Mouse (Mus musculus) urinary bladder, postnatal 36 days (tissue): ENCODE results near the gene 4930467E23Rik.
"Not testable (repeated sequence)": the region's sequence is repeated elsewhere in the genome, so short reads cannot be mapped to it uniquely, and the experiment has no call there.

Source experiments
- DNase-seq, 2 experiments: peaks; one replicate each; pipeline ENCODE4 v3.0.0; 2022; ENCODE audit warnings: low spot score in 2 of 2, mixed read lengths in 1 of 2

The 4930467E23Rik gene

DNA sequence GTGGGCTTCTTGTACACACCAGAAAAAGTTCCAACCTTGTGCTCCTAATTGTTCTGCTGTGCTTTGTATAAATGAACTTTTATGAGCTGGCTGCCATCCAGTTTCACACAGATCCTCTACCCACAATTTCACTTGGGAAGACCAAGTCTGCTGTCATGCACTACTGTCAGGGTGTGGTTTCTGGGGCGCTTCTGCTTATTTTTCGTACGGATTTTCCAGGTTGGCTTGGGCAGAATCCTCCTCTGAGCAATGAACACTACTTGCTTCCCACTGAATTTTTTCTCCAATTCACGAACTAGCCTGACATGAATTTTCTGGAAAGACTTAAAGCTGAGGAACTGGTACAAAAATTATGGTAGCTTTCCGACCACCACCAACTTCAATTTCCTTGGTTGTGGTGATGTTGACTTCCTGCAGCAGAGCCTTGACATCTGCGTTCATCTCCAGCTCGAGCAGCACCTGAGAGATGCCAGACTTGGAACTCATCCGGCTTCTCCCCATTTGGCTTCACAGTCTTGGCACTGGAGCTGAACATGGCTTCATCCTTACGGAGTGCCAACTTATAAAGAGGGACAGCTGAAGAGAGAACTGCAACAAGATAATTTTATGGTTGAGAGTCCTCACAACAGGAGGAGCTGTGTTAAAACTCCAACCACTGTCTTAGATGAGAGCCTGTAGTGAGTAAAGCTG lies 18.1 kb upstream of the 4930467E23Rik start:
- not testable (repeated sequence) for DNase-seq

DNA sequence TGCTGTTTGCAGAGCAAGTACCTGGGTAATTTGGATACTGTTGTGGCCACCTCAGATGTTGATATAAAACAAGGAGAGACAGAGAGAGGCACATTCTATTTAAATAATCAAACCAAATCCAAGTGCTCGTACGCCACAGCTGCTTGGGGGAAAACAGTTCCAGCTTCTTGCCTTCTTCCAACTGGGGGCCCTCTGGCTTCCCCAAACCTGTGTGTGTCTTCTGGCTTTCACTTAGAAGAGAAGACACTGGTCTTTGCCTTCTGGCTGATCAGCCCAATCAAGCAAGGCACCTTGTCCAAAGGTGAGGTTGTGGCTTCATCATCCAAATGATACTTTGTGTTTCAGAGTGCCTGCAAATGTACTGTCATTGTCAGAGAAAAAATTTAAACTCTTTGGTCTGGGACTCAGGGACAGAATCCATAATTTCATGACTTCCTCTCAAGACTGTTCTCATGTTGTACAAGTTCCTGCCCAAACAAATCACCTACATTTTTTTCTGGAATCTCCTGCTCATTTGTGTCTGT lies 17.1 kb upstream of the 4930467E23Rik start:
- DNase-seq = not testable (repeated sequence)

GRCm38 (mm10) chr8:19712816-19713215 lies 16.6 kb upstream of the 4930467E23Rik start:
- not testable (repeated sequence) for DNase-seq

DNA sequence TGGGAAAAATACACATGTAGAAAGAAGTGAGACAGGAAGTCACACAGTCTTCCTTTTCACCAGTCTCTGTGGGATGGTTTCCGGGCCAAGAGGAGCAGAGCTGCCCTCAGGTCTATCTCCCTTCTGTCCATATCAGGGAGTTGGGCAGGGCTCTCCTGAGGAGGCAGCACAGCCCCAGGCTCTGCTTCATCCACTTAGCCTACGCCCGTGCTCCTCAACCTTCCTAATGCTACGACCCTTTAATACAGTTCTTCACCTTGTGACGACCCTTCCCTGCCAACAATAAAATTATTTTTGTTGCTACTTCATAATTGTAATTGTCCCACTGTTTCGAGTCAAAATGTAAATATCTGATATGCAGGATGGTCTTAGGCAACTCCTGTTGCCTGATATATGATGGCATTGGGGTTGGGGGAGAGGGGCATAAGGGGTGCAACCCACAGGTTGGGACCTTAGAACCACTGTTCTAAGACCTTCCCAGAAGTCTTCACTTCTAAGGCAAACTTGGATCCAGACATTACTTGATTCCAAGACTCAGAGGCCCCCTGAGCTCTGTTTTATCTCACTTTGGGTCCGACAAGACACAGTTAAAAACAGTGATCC lies 16.0 kb upstream of the 4930467E23Rik start:
- not testable (repeated sequence) for DNase-seq

DNA sequence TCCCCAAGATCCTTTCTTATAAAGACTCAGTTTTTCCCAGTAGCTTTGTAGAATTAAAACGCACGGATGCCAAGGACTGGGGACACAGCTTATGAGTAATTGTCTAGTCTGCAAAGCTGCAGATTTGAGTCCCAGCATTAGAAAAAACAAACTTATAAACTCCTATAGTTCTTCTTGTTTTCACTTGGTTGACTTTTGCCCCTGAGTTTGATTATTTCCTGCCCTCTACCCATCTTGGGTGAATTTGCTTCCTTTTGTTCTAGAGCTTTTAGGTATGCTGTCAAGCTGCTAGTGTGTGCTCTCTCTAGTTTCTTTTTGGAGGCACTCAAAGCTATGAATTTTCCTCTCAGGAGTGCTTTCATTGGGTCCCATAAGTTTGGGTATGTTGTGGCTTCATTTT lies 14.9 kb upstream of the 4930467E23Rik start:
- not testable (repeated sequence) for DNase-seq

GRCm38 (mm10) chr8:19715266-19715665 lies 14.1 kb upstream of the 4930467E23Rik start:
- not testable (repeated sequence) for DNase-seq

- DNase-seq = peak in 1 of 2 experiments; percentile 28
Measured at GRCm38 (mm10) chr8:19717851-19718250, 11.5 kb upstream of the 4930467E23Rik start.

DNA sequence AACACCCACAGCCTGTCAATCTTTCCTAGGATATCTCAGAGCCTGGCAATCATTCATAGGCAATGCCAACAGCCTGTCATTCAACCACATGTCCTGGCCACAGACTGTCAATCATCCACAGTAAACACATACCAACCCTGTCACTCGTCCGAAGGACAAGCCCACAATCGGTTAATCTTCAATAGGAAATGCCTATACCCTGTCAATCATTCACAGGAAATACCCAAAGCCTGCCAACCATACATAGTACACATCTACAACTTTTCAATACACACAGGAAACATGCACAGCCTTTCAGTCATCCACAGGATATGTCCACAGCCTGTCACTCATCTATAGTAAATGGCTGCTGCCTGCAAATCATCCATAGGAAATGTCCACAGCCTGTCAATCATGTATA lies 9.9 kb upstream of the 4930467E23Rik start:
- not testable (repeated sequence) for DNase-seq

DNA sequence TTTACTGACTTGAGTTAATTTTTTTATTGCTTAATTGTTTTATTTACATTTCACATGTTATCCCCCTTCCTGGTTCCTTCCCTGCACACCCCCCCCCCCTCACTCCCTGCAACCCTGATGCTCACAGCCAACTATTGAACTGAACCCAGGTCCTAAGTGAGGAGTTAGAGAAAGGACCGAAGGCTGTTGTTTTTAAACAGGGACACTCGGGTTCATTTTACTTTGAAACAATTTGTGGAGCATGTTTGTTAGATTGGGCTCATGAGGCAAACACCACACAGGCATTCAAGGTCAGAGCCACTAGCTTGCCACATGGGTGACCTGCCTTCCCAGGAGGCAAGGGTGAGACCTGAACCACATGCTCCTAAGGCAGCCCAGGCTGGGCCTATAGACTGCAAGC lies 4.5 kb upstream of the 4930467E23Rik start:
- DNase-seq = not testable (repeated sequence)

DNA sequence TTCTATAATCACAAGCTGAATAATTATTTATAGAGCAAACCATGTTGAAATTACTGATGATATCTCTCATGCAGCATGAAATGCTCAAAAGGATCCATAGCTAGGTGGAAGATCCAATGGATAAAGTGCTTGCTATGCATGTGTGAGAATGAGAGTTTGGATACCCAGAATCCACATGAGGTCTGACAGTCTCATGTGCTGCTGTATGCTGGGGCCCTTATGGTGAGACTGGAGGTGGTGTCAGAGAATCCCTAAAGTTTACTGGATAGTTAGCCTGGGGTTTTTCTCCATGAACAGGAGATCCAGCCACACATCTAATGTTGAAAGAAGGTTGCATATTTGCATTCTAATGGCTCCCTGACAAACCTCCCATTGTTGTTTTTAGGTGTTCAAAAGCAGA lies 22.4 kb downstream of the 4930467E23Rik start:
- DNase-seq = not testable (repeated sequence)

DNA sequence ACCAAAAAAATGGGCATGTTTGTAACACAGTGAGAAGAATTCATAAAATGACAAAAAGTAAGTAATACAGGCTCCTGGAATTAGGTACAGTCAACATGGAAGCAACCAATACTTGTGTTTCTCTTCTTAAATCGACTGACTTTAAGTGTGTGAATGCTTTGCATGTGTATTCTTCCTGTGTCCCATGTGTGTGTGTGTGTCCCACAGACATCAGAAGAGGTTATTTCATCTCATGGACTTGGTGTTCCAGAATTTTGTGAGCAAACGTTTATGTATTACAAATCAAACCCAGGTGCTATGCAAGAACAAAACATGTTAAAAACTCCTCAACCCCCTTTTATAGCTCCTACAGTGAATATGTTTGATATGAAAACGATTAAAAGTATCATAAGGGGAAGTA lies 24.8 kb downstream of the 4930467E23Rik start:
- not testable (repeated sequence) for DNase-seq

DNA sequence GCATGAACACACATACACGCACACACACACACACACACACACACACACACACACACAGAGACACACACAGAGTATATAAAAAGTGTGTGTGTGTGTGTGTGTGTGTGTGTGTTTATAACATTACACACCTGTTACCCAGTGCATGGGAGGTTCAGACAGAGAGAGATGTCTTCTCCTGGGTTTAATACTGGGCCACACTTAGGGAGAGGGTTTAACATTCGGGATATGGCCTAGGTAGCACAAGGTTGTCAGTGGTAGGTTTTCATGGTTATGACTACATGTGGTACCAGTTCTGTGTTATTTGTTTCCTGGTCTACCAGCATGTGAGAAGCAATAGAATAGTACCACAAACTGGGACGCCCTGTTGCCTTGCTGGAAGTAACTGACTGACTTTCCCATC lies 25.6 kb downstream of the 4930467E23Rik start:
- DNase-seq = not testable (repeated sequence)

DNA sequence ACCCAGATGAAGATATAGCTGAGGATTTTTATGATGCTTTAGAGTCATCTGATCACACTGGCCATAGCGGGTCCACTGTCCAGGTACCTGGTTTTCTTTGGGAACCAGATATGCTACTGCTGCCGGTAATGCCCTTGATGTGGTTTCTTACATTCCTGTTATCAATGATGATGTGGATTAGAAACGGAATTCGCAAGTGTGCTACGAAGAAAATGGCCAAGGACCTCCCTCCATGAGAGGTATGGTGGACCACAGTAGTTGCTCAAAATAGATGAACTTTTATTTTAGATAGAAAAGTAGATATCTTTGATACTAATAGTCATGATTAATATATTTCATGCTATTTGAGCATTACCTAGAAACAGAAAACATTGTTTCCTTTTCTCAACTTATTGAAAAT lies 32.3 kb downstream of the 4930467E23Rik start:
- not testable (repeated sequence) for DNase-seq

DNA sequence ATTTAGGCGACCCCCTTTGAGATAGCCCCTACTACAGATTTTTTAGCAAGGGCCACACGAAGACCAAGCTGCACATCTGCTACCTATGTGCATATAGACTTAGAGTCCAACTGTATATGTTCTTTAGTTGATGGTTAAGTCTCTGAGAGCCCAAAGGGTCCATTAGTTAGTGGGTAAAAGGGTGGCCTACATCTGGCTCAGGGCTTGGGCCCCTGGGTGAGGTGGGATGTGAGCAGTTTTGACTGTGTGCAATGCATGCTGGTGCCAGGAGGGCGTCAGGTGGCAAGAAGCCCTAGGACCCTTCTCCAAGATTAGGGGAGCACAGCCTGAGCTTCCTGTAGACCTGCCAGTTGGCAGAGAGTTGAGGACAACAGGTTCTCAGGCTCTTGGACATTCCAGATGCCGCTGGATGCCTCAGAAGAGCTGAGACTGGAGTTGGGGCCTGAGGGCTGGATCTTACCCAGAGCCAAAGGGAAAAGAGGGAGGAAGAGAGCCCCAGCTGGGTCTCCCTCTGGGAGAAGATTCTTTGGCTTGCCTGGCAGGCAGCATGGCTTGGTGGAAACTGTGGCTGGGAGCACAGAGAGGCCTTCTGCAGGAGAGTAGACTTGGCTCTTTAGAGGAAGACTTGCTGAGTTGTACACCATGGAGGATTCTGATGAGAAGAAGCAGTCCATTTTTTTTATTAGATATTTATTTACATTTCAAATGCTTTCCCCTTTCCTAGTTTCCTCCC lies 33.6 kb downstream of the 4930467E23Rik start:
- DNase-seq = not testable (repeated sequence)

- DNase-seq = not testable (repeated sequence)
Measured at GRCm38 (mm10) chr8:19765531-19765930, 36.2 kb downstream of the 4930467E23Rik start.

GRCm38 (mm10) chr8:19773461-19773860 lies 44.1 kb downstream of the 4930467E23Rik start:
- DNase-seq = not testable (repeated sequence)

DNA sequence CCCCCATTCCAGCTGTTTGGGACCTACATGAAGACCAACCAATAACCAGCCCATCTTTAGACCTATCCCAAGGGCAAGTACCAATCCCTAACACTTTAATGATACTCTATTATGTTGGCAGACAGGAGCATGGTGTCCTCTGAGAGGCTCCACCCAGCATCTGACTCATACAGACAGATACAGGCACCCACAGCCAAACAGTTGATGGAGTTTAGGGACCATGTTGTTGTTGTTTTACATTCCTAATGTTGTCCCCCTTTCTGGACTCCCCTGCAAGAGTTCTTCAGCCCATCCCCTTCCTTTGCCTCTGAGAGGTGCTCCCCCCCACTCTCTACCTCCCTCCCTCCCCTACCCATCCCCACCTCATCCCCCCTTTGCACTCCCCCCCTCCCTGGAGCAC lies 46.9 kb downstream of the 4930467E23Rik start:
- DNase-seq = not testable (repeated sequence)

GRCm38 (mm10) chr8:19777500-19777899 lies 48.1 kb downstream of the 4930467E23Rik start:
- DNase-seq = not testable (repeated sequence)

DNA sequence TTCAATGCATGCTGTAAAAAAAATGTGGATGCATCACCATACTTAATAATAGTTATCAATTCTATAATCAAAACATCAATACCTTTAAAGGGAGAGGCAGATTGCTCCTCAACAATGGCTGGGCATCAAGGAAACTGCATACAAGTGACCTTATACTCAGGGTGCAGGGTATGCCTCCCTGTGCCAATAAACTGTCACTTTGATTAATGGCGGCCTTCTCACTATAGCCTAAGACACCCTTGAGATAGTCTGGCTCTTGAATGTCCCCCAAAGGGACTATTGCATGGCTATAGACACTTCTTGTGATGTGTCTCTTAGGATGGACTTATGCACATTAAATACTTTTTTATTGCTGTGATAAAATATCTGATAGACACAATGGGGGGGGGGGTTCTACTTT lies 48.8 kb downstream of the 4930467E23Rik start:
- DNase-seq = not testable (repeated sequence)

DNA sequence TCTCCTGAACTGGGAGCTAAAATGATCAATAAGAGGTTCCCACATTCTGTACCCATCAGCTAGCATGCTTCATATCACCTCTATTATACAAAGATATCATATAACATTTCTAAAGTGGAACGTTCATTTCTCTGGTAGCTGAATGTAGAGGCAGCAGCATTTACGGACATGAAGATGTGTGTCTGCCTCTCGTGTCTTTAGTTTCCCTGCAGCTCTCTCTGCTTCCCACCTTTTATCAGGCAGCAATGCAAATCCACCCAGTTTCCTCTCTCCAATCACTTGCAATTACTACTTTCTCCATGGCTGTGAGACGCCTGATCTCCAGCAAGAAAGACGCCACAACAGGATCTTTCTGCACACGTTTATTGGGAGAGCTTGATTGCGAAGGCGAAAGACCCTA lies 49.5 kb downstream of the 4930467E23Rik start:
- not testable (repeated sequence) for DNase-seq

DNA sequence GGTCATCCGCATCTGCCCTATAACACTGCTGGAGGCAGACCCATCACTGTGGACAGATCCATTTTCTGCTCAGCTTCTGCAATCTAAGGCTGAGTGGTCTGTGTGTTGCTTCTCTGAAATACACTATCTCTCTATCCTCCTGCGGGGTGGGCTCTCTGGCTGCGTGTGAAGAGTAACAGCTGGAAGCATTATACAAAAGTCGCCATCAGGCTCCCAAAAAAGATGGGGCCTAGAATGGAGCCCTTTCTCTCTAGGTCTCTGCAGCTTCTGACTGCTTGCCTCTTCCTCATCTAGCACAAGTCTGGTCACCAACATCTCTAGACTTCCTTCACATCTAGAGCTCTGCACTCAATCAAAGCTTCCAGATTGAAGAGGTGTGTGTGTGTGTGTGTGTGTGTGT lies 50.8 kb downstream of the 4930467E23Rik start:
- DNase-seq = not testable (repeated sequence)

GRCm38 (mm10) chr8:19780658-19781057 lies 51.3 kb downstream of the 4930467E23Rik start:
- not testable (repeated sequence) for DNase-seq
